In genomic region chr13:98120356-98121123, GRCm38 (mm10) we compare ENCODE assay signal across 13 mouse cellular contexts.
DNase-seq lines count a peak whose midpoint lies in the region; ATAC-seq and TF ChIP-seq lines count a peak whose summit lies in the region.
"Had no signal": no experiment of that assay in that cellular context is flagged by ENCODE, and none has a peak within 500 bp of the region (broad histone marks: within the 10 kb centered on the region; RNA-seq: fewer than 3 reads in every experiment).

No protein-coding gene starts in this region.

- H3K27me3 ChIP-seq in kidney, embryonic 15.5 days: no peaks in the 10 kb centered on the region
- no peaks in the 10 kb centered on the region for H3K27me3 ChIP-seq in ES-Bruce4 (ENCODE audit: control insufficient read depth, insufficient read depth, low read length, poor library complexity, severe bottlenecking)
- H3K27me3 ChIP-seq in embryonic facial prominence, embryonic 10.5 days (replicated peaks; ENCODE audit: low read depth, poor library complexity, severe bottlenecking): no peaks in the 10 kb centered on the region
- H3K27me3 ChIP-seq in thymus, adult 2 months (ENCODE audit: control insufficient read depth, insufficient read depth, low read length): no peaks in the 10 kb centered on the region
- H3K27me3 ChIP-seq: hindbrain, embryonic 12.5 days; neural tube, embryonic 13.5 days had no signal

- ATAC-seq in kidney, embryonic 15.5 days (replicated peaks; ENCODE audit: low FRiP score): no peak

- H3K4me2 ChIP-seq in kidney, embryonic 15.5 days: no peak overlapping the region
- H3K4me2 ChIP-seq: hindbrain, embryonic 12.5 days; neural tube, embryonic 13.5 days had no signal

- no peak overlapping the region for H3K9ac ChIP-seq in kidney, embryonic 15.5 days
- H3K9ac ChIP-seq in ES-Bruce4 (ENCODE audit: low read depth, poor library complexity, severe bottlenecking): no peak overlapping the region
- H3K9ac ChIP-seq: hindbrain, embryonic 12.5 days; neural tube, embryonic 13.5 days had no signal

- H3K4me3 ChIP-seq in gastrocnemius, adult 2 months: peak overlapping the region; percentile 23; the same call in 1 of the 2 replicates
- H3K4me3 ChIP-seq in kidney, embryonic 15.5 days (replicated peaks): no peak overlapping the region
- H3K4me3 ChIP-seq in ES-Bruce4 (ENCODE audit: low read depth, low read length): no peak overlapping the region
- H3K4me3 ChIP-seq in embryonic facial prominence, embryonic 10.5 days: no peak overlapping the region
- no peak overlapping the region for H3K4me3 ChIP-seq in thymus, adult 2 months (ENCODE audit: control insufficient read depth, insufficient read depth, low read length)
- H3K4me3 ChIP-seq: hindbrain, embryonic 12.5 days; neural tube, embryonic 13.5 days had no signal

- H3K9me3 ChIP-seq in kidney, embryonic 15.5 days (replicated peaks): 0 out of 2 replicates have a peak, but pooled peaks cover 2% of the 10 kb centered on the region
- no peaks in the 10 kb centered on the region for H3K9me3 ChIP-seq in ES-Bruce4 (replicated peaks; ENCODE audit: control insufficient read depth, insufficient read depth, low read length, poor library complexity, severe bottlenecking)
- no peaks in the 10 kb centered on the region for H3K9me3 ChIP-seq in embryonic facial prominence, embryonic 10.5 days
- H3K9me3 ChIP-seq: G1E; hindbrain, embryonic 12.5 days had no signal

- TF ChIP-seq CTCF in gastrocnemius, adult 2 months (IDR thresholded peaks at IDR 0.05): no peak
- TF ChIP-seq CTCF in ES-Bruce4 (IDR thresholded peaks at IDR 0.05; ENCODE audit: low read depth, low read length): no peak
- no peak for TF ChIP-seq CTCF in thymus, adult 2 months (IDR thresholded peaks at IDR 0.05; ENCODE audit: borderline replicate concordance, control insufficient read depth, extremely low read depth, insufficient read depth, low read length, poor library complexity)

- peaks cover 20% of the 10 kb centered on the region; the same call in 1 of the 2 replicates for H3K4me1 ChIP-seq in kidney, embryonic 15.5 days
- H3K4me1 ChIP-seq in ES-Bruce4 (ENCODE audit: control insufficient read depth, insufficient read depth, low read length): peaks cover 7% of the 10 kb centered on the region
- H3K4me1 ChIP-seq in embryonic facial prominence, embryonic 10.5 days: peaks cover 33% of the 10 kb centered on the region
- H3K4me1 ChIP-seq in thymus, adult 2 months (replicated peaks; ENCODE audit: control insufficient read depth, insufficient read depth, low read length): peaks cover 6% of the 10 kb centered on the region
- H3K4me1 ChIP-seq: neural tube, embryonic 13.5 days had no signal

- intact Hi-C loops in gastrocnemius, adult 2 months (cut with DNase I): no loop called here

- no peaks in the 10 kb centered on the region for H3K36me3 ChIP-seq in kidney, embryonic 15.5 days
- H3K36me3 ChIP-seq in ES-Bruce4 (ENCODE audit: control insufficient read depth, insufficient read depth, low read length, poor library complexity, severe bottlenecking): no peaks in the 10 kb centered on the region
- no peaks in the 10 kb centered on the region for H3K36me3 ChIP-seq in embryonic facial prominence, embryonic 10.5 days (replicated peaks)
- no peaks in the 10 kb centered on the region for H3K36me3 ChIP-seq in thymus, adult 2 months (ENCODE audit: control insufficient read depth, insufficient read depth, low read length)
- H3K36me3 ChIP-seq: G1E; hindbrain, embryonic 12.5 days; neural tube, embryonic 13.5 days had no signal

- 82% methylated on average over 11 of the region's 11 CpGs for WGBS in kidney, embryonic 15.5 days
- WGBS in embryonic facial prominence, embryonic 10.5 days: 80% methylated on average over 11 of the region's 11 CpGs
- WGBS in thymus, adult 2 months: 90% methylated on average over 11 of the region's 11 CpGs

- TF ChIP-seq EP300 in ES-Bruce4 (IDR thresholded peaks at IDR 0.05; ENCODE audit: insufficient read depth, low read depth, low read length): 0 out of 2 replicates have a peak, but pooled peaks have one; percentile 28

- DNase-seq in gastrocnemius, adult 2 months: no peak
- no peak for DNase-seq in gastrocnemius, adult 18-20 months (ENCODE audit: low spot score)
- DNase-seq in kidney, adult 8-10 months: no peak
- DNase-seq in embryonic facial prominence, embryonic 10.5 days (ENCODE audit: low spot score): no peak
- no peak for DNase-seq in thymus, adult 2 months
- DNase-seq in Muller cell, postnatal 12 days (ENCODE audit: inconsistent ontology term): no peak
- DNase-seq: cerebellum, adult 18-20 months; kidney, adult 2 months had no signal

- no peak for TF ChIP-seq POLR2A in ES-Bruce4 (IDR thresholded peaks at IDR 0.05; ENCODE audit: insufficient read depth, low read length)
- TF ChIP-seq POLR2A in thymus, adult 2 months (IDR thresholded peaks at IDR 0.05; ENCODE audit: control insufficient read depth, extremely low read depth, insufficient read depth, low read length, poor library complexity): no peak

- peak overlapping the region; percentile 46; the same call in 1 of the 2 replicates for H3K27ac ChIP-seq in gastrocnemius, adult 2 months
- H3K27ac ChIP-seq in kidney, embryonic 15.5 days: peak overlapping the region; percentile 33; the same call in 1 of the 2 replicates
- H3K27ac ChIP-seq in ES-Bruce4 (ENCODE audit: insufficient read depth, low read length): no peak overlapping the region
- H3K27ac ChIP-seq in embryonic facial prominence, embryonic 10.5 days (replicated peaks): peak overlapping the region; percentile 37; the same call in 1 of the 2 replicates
- no peak overlapping the region for H3K27ac ChIP-seq in thymus, adult 2 months (ENCODE audit: control insufficient read depth, insufficient read depth, low read length)
- H3K27ac ChIP-seq: hindbrain, embryonic 12.5 days; neural tube, embryonic 13.5 days had no signal

Comparison
In these comparisons a context has a peak if more than half of its experiments do, and no peak if none do; other contexts are left out.
1. H3K27ac ChIP-seq: peak in gastrocnemius, adult 2 months (single experiment), kidney, embryonic 15.5 days (single experiment) and embryonic facial prominence, embryonic 10.5 days (single experiment); none in ES-Bruce4 (single experiment) and thymus, adult 2 months (single experiment).